Mouse (Mus musculus) limb, embryonic 14.5 days (tissue): Measurements from ENCODE around the gene Fam228a. TPM values are rescaled to one million over a fixed set of nuclear protein-coding genes. Genes with fewer than 3 reads are reported as not detected.
A peak's percentile ranks its signal among the peaks of the same experiment; 100 is the strongest.
"Not testable (repeated sequence)": the region's sequence is repeated elsewhere in the genome, so short reads cannot be mapped to it uniquely, and the experiment has no call there.

ENCODE experiments used
- ATAC-seq: fragments of 200-750 bp; cut with Nextera tagmentation; 2 replicates; pipeline ENCODE4 v1.8.0; 2017; ENCODE audit warnings: low read depth, moderate number of reproducible peaks, moderate TSS enrichment; ENCODE audit not compliant: low FRiP score
- DNase-seq: peaks from one replicate; pipeline ENCODE4 v3.0.0-alpha.2; 2015; ENCODE audit warnings: low spot score
- H3K27ac ChIP-seq: fragments of 300-500 bp; sonication (generic); replicated peaks from 2 replicates; pipeline ENCODE4 v1.5.1; 2014; ENCODE audit warnings: low read depth, mild to moderate bottlenecking, low read length, moderate library complexity, mixed read lengths
- H3K27me3 ChIP-seq: fragments of 300-500 bp; sonication (generic); 2 replicates; pipeline ENCODE4 v1.6.1; 2014; ENCODE audit warnings: low read length, mixed read lengths; ENCODE audit not compliant: control insufficient read depth, insufficient read depth
- H3K36me3 ChIP-seq: fragments of 300-500 bp; sonication (generic); 2 replicates; pipeline ENCODE4 v1.6.1; 2014; ENCODE audit warnings: mild to moderate bottlenecking, low read length, moderate library complexity, mixed read lengths; ENCODE audit not compliant: control insufficient read depth, insufficient read depth
- H3K4me1 ChIP-seq: fragments of 300-500 bp; sonication (generic); 2 replicates; pipeline ENCODE4 v1.6.1; 2014; ENCODE audit warnings: antibody characterized with exemption, low read length, mixed read lengths; ENCODE audit not compliant: control insufficient read depth, insufficient read depth
- H3K4me2 ChIP-seq: fragments of 300-500 bp; sonication (generic); replicated peaks from 2 replicates; pipeline ENCODE4 v1.6.1; 2014; ENCODE audit warnings: low read depth, mild to moderate bottlenecking, low read length, moderate library complexity; ENCODE audit not compliant: severe bottlenecking
- H3K4me3 ChIP-seq: fragments of 300-500 bp; sonication (generic); replicated peaks from 2 replicates; pipeline ENCODE4 v1.5.1; 2014; ENCODE audit warnings: low read length
- H3K9ac ChIP-seq: fragments of 300-500 bp; sonication (generic); 2 replicates; pipeline ENCODE4 v1.6.1; 2014; ENCODE audit warnings: mild to moderate bottlenecking, low read depth, low read length, moderate library complexity; ENCODE audit not compliant: severe bottlenecking
- H3K9me3 ChIP-seq: fragments of 300-500 bp; sonication (generic); 2 replicates; pipeline ENCODE4 v1.6.1; 2016; ENCODE audit warnings: low read length; ENCODE audit not compliant: control insufficient read depth
- POLR2A ChIP-seq: fragments of 200-500 bp; IDR thresholded peaks from 2 replicates; pipeline ENCODE4 v1.8.0; 2012; ENCODE audit warnings: inconsistent platforms, mild to moderate bottlenecking, moderate library complexity, borderline replicate concordance; ENCODE audit not compliant: insufficient read depth, insufficient read length; ENCODE audit errors: extremely low read depth
- WGBS: fragments of 180-500 bp; shearing (Covaris S2); extraction: QIAGEN DNeasy Blood & Tissue Kit; methylation state at CpG from one replicate; pipeline ENCODE4 v1.1.7; 2014; 5-methylcytosine and 5-hydroxymethylcytosine counted together
- polyA plus RNA-seq, 2 experiments: library from polyadenylated mRNA; depleted of rRNA in 1 of 2; stranded (reverse) in 1 of 2; unstranded in 1 of 2; fragments of >200 nt; fragmentation: Nextera tagmentation in 1 of 2; extraction: Ambion mirVana in 1 of 2; gene quantifications; 2 replicates each; pipeline versions ENCODE4 v1.2.1 to v1.2.3; 2012 to 2014

Fam228a gene
- polyA plus RNA-seq, 2 experiments: 0.55 to 1.9 TPM

- H3K4me2 ChIP-seq: peak within 1 kb of the TSS; percentile 61
- peak; percentile 98 for DNase-seq
- H3K4me3 ChIP-seq: peak within 1 kb of the TSS; percentile 62
- H3K9ac ChIP-seq: peak within 1 kb of the TSS; percentile 92
- no peaks in the 10 kb centered on the region for H3K9me3 ChIP-seq
- peak within 1 kb of the TSS; percentile 88 for H3K27ac ChIP-seq
- ATAC-seq: peak; percentile 99
- no peaks in the 10 kb centered on the region for H3K36me3 ChIP-seq
- TF ChIP-seq POLR2A: no peak
- H3K4me1 ChIP-seq: no peaks in the 10 kb centered on the region
- no peaks in the 10 kb centered on the region for H3K27me3 ChIP-seq
- WGBS: 4% methylated on average over 53 of the region's 61 CpGs
Observed at GRCm38 (mm10) chr12:4768492-4769332, 30.5 kb upstream of the Fam228a start, which contains the start of the genes Pfn4 and Fam228b. Gene Pfn4 (plus strand): TSS chr12:4769022. Gene Fam228b (minus strand): TSS chr12:4769267.

GRCm38 (mm10) chr12:4757060-4757459 lies 18.8 kb upstream of the Fam228a start:
- Histone ChIP-seq H3K27me3 (no peaks in the 10 kb centered on the region), H3K36me3 (no peaks in the 10 kb centered on the region), H3K9ac (no peak overlapping the region), H3K9me3 (no peaks in the 10 kb centered on the region), H3K27ac (no peak overlapping the region), H3K4me2 (no peak overlapping the region), H3K4me3 (no peak overlapping the region), H3K4me1 (no peaks in the 10 kb centered on the region)
- no peak for DNase-seq
- 88% methylated on average over 1 of the region's 1 CpGs for WGBS
- no peak for ATAC-seq
- TF ChIP-seq POLR2A: no peak

- DNase-seq: not testable (repeated sequence)
Observed at GRCm38 (mm10) chr12:4754451-4754850, 16.2 kb upstream of the Fam228a start.

GRCm38 (mm10) chr12:4744486-4744885 lies 6.3 kb upstream of the Fam228a start:
- DNase-seq: no peak
- H3K4me2 ChIP-seq: no peak overlapping the region
- ATAC-seq: no peak
- no peaks in the 10 kb centered on the region for H3K9me3 ChIP-seq
- no peak overlapping the region for H3K4me3 ChIP-seq
- no peaks in the 10 kb centered on the region for H3K36me3 ChIP-seq
- no peaks in the 10 kb centered on the region for H3K4me1 ChIP-seq
- no peak overlapping the region for H3K27ac ChIP-seq
- H3K9ac ChIP-seq: no peak overlapping the region
- WGBS: 89% methylated on average over 10 of the region's 10 CpGs
- TF ChIP-seq POLR2A: no peak
- H3K27me3 ChIP-seq: no peaks in the 10 kb centered on the region

More at GRCm38 (mm10) chr12:4754451-4754850, 16.2 kb upstream of the Fam228a start:
- not testable (repeated sequence) for H3K9me3 ChIP-seq, H3K4me2 ChIP-seq, ATAC-seq, H3K9ac ChIP-seq, H3K4me3 ChIP-seq, H3K36me3 ChIP-seq, H3K4me1 ChIP-seq, H3K27me3 ChIP-seq, H3K27ac ChIP-seq
- WGBS: 93% methylated on average over 4 of the region's 4 CpGs

- no peak for TF ChIP-seq POLR2A
- H3K36me3 ChIP-seq: no peaks in the 10 kb centered on the region
- no peak overlapping the region for H3K27ac ChIP-seq
- H3K4me3 ChIP-seq: no peak overlapping the region
- H3K4me1 ChIP-seq: no peaks in the 10 kb centered on the region
- DNase-seq: no peak
- H3K9me3 ChIP-seq: no peaks in the 10 kb centered on the region
- no peaks in the 10 kb centered on the region for H3K27me3 ChIP-seq
- no peak for ATAC-seq
- 86% methylated on average over 3 of the region's 3 CpGs for WGBS
- H3K9ac ChIP-seq: no peak overlapping the region
- H3K4me2 ChIP-seq: no peak overlapping the region
Observed at GRCm38 (mm10) chr12:4742183-4742582, 4.0 kb upstream of the Fam228a start.
